Mouse (Mus musculus) heart, embryonic 11.5 days (tissue): ENCODE data around the gene Insm1. TPM values are rescaled to one million over a fixed set of nuclear protein-coding genes. Genes with fewer than 3 reads are reported as not detected.

Experiments
- ATAC-seq: fragments of 200-750 bp; cut with Nextera tagmentation; replicated peaks from 2 replicates; pipeline ENCODE4 v1.8.0; 2017; ENCODE audit warnings: moderate library complexity; ENCODE audit not compliant: insufficient number of reproducible peaks, low FRiP score, low TSS enrichment
- H3K27ac ChIP-seq: fragments of 300-500 bp; sonication (generic); 2 replicates; pipeline ENCODE4 v1.5.1; 2014; ENCODE audit warnings: mild to moderate bottlenecking, low read depth, low read length
- H3K27me3 ChIP-seq: fragments of 300-500 bp; sonication (generic); 2 replicates; pipeline ENCODE4 v1.6.1; 2014; ENCODE audit warnings: mild to moderate bottlenecking, low read length, mixed read lengths; ENCODE audit not compliant: control insufficient read depth, insufficient read depth
- H3K36me3 ChIP-seq: fragments of 300-500 bp; sonication (generic); 2 replicates; pipeline ENCODE4 v1.6.1; 2014; ENCODE audit warnings: mild to moderate bottlenecking, low read length, moderate library complexity, mixed read lengths; ENCODE audit not compliant: control insufficient read depth, insufficient read depth
- H3K4me1 ChIP-seq: fragments of 300-500 bp; sonication (generic); 2 replicates; pipeline ENCODE4 v1.6.1; 2014; ENCODE audit warnings: low read length; ENCODE audit not compliant: control insufficient read depth, insufficient read depth
- H3K4me2 ChIP-seq: fragments of 300-500 bp; sonication (generic); 2 replicates; pipeline ENCODE4 v1.6.1; 2014; ENCODE audit warnings: mild to moderate bottlenecking, moderate library complexity
- H3K4me3 ChIP-seq: fragments of 300-500 bp; sonication (generic); 2 replicates; pipeline ENCODE4 v1.5.1; 2014; ENCODE audit warnings: low read depth, low read length
- H3K9ac ChIP-seq: fragments of 300-500 bp; sonication (generic); 2 replicates; pipeline ENCODE4 v1.6.1; 2014; ENCODE audit warnings: mild to moderate bottlenecking, low read depth, low read length, moderate library complexity
- H3K9me3 ChIP-seq: fragments of 300-500 bp; sonication (generic); replicated peaks from 2 replicates; pipeline ENCODE4 v1.6.1; 2016; ENCODE audit warnings: low read length; ENCODE audit not compliant: control insufficient read depth
- WGBS: fragments of 180-500 bp; shearing (Covaris S2); extraction: QIAGEN DNeasy Blood & Tissue Kit; methylation state at CpG from one replicate; pipeline ENCODE4 v1.1.7; 2014; ENCODE audit not compliant: insufficient replicate concordance; 5-methylcytosine and 5-hydroxymethylcytosine counted together
- polyA plus RNA-seq: library from polyadenylated mRNA; unstranded; fragments of >200 nt; fragmentation: Nextera tagmentation; extraction: Ambion mirVana; gene quantifications from 2 replicates; pipeline ENCODE4 v1.2.1, GENCODE M21; 2014

Insm1 gene
- polyA plus RNA-seq: not detected in 2 replicates

DNA sequence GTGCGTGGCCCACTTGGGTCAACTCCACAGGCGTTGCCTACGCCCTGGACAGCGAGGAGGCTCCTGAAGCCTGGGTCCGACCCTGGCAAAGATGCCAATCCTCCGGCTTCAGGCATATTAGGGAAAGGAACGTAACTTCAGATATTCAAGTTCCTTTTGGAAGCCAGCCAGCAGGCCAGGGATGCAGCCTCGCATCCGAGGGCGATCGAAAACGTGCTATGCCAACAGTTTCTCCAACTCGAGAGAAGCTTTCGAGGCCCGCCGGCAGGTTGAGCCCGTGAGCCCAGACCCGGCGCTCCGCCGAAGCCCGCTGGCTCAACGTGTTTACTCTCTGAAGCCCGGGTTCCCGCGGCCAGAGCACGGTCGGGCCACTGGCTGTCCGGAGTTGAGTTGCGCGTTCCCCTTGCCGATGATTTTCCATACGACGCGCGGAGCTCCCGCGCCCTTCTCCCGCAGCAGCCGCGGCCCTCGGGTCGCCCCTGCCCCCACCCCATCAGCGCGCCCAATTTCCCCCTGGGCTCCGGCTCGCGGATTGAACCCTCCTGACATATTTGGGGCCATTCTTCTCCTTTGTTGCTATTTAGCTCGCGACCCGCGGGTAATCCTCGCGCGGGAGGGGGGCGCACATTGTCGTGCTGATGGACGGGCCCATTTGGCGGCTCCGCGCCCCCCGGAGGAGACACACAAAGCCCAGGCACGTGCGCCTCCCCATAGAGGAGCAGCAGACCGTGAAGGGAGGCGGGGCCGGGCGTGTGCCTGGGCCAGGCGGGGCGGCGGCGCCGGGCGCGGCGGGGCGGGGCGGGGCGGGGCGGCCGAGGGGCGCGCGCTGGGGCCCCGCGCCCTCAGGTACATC, at the start of gene Insm1:
Gene Insm1 (plus strand): TSS at position 846 of the 853 bp plus-strand sequence.
- peaks cover 90% of the 10 kb centered on the region for H3K27me3 ChIP-seq
- H3K4me3 ChIP-seq: peak within 1 kb of the TSS; percentile 54
- H3K36me3 ChIP-seq: no peaks in the 10 kb centered on the region
- no peak within 1 kb of the TSS; the same call in 1 of the 2 replicates for H3K9ac ChIP-seq
- WGBS: 2% methylated on average over 66 of the region's 86 CpGs
- H3K27ac ChIP-seq: no peak within 1 kb of the TSS
- ATAC-seq: no peak
- H3K4me2 ChIP-seq: peak within 1 kb of the TSS; percentile 96
- peaks cover 23% of the 10 kb centered on the region for H3K4me1 ChIP-seq
- H3K9me3 ChIP-seq: no peaks in the 10 kb centered on the region

DNA sequence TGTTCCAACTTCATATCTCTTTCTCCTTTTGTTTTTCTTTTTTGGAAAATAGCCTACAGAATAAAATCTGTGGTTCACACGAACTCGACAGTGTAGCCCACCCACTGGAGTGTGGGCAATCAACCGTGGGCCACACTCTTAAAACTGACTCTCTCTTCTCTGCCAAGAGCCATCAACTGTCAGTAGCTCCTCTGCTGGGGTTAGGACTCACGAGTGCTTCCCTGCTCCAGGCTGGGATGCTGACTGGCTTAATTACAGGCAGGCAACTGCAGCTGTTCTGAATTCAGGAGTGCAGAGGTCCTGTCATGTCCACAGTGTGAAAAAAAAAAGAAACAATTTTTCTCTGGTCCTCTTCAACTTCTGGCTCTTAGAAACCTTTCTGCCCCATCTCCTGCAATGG, 49.6 kb upstream of the Insm1 start:
- H3K9me3 ChIP-seq: no peaks in the 10 kb centered on the region
- H3K4me3 ChIP-seq: no peak overlapping the region
- no peak overlapping the region for H3K4me2 ChIP-seq
- WGBS: 52% methylated on average over 4 of the region's 4 CpGs
- no peak for ATAC-seq
- no peak overlapping the region for H3K27ac ChIP-seq
- H3K9ac ChIP-seq: no peak overlapping the region
- H3K36me3 ChIP-seq: no peaks in the 10 kb centered on the region
- no peaks in the 10 kb centered on the region for H3K27me3 ChIP-seq
- H3K4me1 ChIP-seq: no peaks in the 10 kb centered on the region

DNA sequence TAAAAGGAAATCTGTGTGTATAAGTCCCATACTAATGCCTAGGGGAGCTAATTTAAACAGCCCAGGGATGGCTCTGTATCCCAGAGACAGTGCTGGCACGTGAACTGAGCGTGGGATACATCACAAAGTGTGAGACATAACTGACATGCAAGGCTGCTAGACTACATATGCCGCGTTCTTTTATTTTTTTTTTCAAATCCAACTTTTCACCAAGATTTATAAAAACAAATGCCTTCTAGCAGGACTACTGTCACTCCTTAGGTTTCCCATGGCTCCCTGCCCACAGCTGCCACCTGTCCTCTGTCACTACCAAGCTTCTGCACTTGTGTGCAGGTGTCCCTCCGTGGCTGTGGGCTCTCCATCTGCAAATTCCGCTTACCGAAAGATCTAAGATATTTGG, 47.5 kb upstream of the Insm1 start:
- WGBS: 79% methylated on average over 7 of the region's 7 CpGs
- H3K4me1 ChIP-seq: no peaks in the 10 kb centered on the region
- ATAC-seq: no peak

GRCm38 (mm10) chr2:146178718-146179117, 43.0 kb upstream of the Insm1 start:
- Histone ChIP-seq H3K9ac (no peak overlapping the region), H3K27me3 (no peaks in the 10 kb centered on the region), H3K4me3 (no peak overlapping the region), H3K36me3 (no peaks in the 10 kb centered on the region), H3K4me1 (no peaks in the 10 kb centered on the region), H3K27ac (no peak overlapping the region), H3K9me3 (no peaks in the 10 kb centered on the region), H3K4me2 (no peak overlapping the region)
- 77% methylated on average over 1 of the region's 1 CpGs for WGBS
- no peak for ATAC-seq

More for the DNA sequence above, 47.5 kb upstream of the Insm1 start:
- no peak overlapping the region for H3K27ac ChIP-seq
- no peaks in the 10 kb centered on the region for H3K9me3 ChIP-seq
- H3K36me3 ChIP-seq: no peaks in the 10 kb centered on the region
- H3K27me3 ChIP-seq: no peaks in the 10 kb centered on the region
- H3K9ac ChIP-seq: no peak overlapping the region
- no peak overlapping the region for H3K4me2 ChIP-seq
- H3K4me3 ChIP-seq: no peak overlapping the region

GRCm38 (mm10) chr2:146183830-146184793, 37.6 kb upstream of the Insm1 start:
- Histone ChIP-seq H3K9ac (no peak overlapping the region), H3K4me2 (no peak overlapping the region), H3K27ac (no peak overlapping the region), H3K4me1 (no peaks in the 10 kb centered on the region), H3K9me3 (no peaks in the 10 kb centered on the region), H3K27me3 (peaks cover 9% of the 10 kb centered on the region), H3K4me3 (no peak overlapping the region), H3K36me3 (no peaks in the 10 kb centered on the region)
- ATAC-seq: no peak
- 58% methylated on average over 24 of the region's 24 CpGs for WGBS

- Histone ChIP-seq H3K4me3 (no peak overlapping the region), H3K36me3 (no peaks in the 10 kb centered on the region), H3K4me1 (no peaks in the 10 kb centered on the region), H3K27me3 (no peaks in the 10 kb centered on the region), H3K27ac (no peak overlapping the region), H3K9me3 (no peaks in the 10 kb centered on the region), H3K9ac (no peak overlapping the region), H3K4me2 (no peak overlapping the region)
- WGBS: 91% methylated on average over 11 of the region's 11 CpGs
- no peak for ATAC-seq
Observed at GRCm38 (mm10) chr2:146196126-146196525, 25.6 kb upstream of the Insm1 start.

DNA sequence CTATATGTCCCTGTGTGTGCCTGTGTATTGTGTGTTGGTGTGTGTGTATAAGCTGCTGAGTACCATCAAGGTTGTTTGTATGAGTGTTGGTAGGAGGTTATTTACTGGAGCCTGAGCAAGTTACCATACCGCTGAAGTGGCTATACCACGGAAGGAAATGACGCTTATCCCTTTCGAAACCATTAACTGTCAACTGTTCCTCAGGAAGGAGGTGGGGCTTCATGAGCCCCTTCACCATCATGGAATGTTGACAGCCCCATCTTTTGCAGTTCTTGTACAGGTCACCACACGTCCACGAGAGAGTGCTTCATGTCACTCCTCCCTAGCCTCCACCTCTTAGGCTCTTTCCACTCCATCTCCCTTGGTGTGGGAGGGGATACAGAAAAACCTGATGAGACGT, 23.8 kb upstream of the Insm1 start:
- ATAC-seq: no peak
- H3K36me3 ChIP-seq: no peaks in the 10 kb centered on the region
- no peak overlapping the region for H3K4me2 ChIP-seq
- no peak overlapping the region for H3K9ac ChIP-seq
- no peaks in the 10 kb centered on the region for H3K4me1 ChIP-seq
- H3K9me3 ChIP-seq: no peaks in the 10 kb centered on the region
- no peaks in the 10 kb centered on the region for H3K27me3 ChIP-seq
- H3K27ac ChIP-seq: no peak overlapping the region
- H3K4me3 ChIP-seq: no peak overlapping the region
- 58% methylated on average over 7 of the region's 7 CpGs for WGBS

DNA sequence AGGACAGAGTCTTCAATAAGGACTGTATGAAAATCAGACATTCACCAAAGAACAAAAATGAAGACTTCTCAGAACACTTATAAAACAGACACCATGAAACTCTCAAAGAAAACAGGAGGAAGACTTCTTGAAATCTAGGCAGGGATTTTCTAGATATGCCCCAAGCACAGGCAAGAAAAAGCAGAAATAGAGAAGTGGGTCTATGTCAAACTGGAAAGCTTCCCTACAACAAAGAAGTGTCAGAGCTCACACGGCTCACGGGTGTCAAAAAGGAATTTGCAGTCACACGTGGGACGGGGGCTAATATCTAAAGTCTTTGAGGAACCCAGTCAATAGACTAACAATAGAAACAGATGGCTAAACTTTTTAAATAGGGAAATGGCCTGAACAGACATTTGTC, 10.8 kb upstream of the Insm1 start:
- ATAC-seq: no peak
- H3K27me3 ChIP-seq: peaks cover 7% of the 10 kb centered on the region
- H3K9me3 ChIP-seq: no peaks in the 10 kb centered on the region
- H3K4me2 ChIP-seq: no peak overlapping the region
- H3K4me3 ChIP-seq: no peak overlapping the region
- no peak overlapping the region for H3K27ac ChIP-seq
- no peak overlapping the region for H3K9ac ChIP-seq
- H3K36me3 ChIP-seq: no peaks in the 10 kb centered on the region
- WGBS: 58% methylated on average over 4 of the region's 4 CpGs
- H3K4me1 ChIP-seq: 0 out of 2 replicates have a peak, but pooled peaks cover 2% of the 10 kb centered on the region
